Mouse (Mus musculus) olfactory bulb, adult 2 months (tissue): Measurements from ENCODE around the gene Hist1h3c. TPM values are rescaled to one million over a fixed set of nuclear protein-coding genes. Genes with fewer than 3 reads are reported as not detected.
"Not testable (repeated sequence)": the region's sequence is repeated elsewhere in the genome, so short reads cannot be mapped to it uniquely, and the experiment has no call there.

Experiments
- H3K27ac ChIP-seq: fragments of 200-500 bp; 2 replicates; pipeline ENCODE4 v1.5.1; 2012; ENCODE audit warnings: low read depth, low read length; ENCODE audit not compliant: insufficient read depth
- H3K4me1 ChIP-seq: fragments of 200-500 bp; 2 replicates; pipeline ENCODE4 v1.6.1; 2012; ENCODE audit warnings: low read length; ENCODE audit not compliant: control insufficient read depth, insufficient read depth
- H3K4me3 ChIP-seq: fragments of 200-500 bp; 2 replicates; pipeline ENCODE4 v1.5.1; 2012; ENCODE audit warnings: mild to moderate bottlenecking, low read depth, low read length, moderate library complexity; ENCODE audit not compliant: insufficient read depth
- CTCF ChIP-seq: fragments of 200-500 bp; IDR thresholded peaks from 2 replicates; pipeline ENCODE4 v1.5.1; 2012; ENCODE audit warnings: low read depth, mild to moderate bottlenecking, low read length, moderate library complexity; ENCODE audit not compliant: insufficient read depth
- POLR2A ChIP-seq: fragments of 200-500 bp; IDR thresholded peaks from 2 replicates; pipeline ENCODE4 v1.6.1; 2012; ENCODE audit warnings: mild to moderate bottlenecking, low read depth, low read length, moderate library complexity; ENCODE audit not compliant: insufficient read depth
- WGBS: fragments of 180-500 bp; shearing (Covaris S2); methylation state at CpG from one replicate; pipeline ENCODE4 v1.1.7; 2018; 5-methylcytosine and 5-hydroxymethylcytosine counted together
- polyA plus RNA-seq: library from polyadenylated mRNA; stranded (reverse); fragments of >200 nt; gene quantifications from 2 replicates; pipeline ENCODE4 v1.2.4, GENCODE M21; 2012; ENCODE audit warnings: low replicate concordance; ENCODE audit not compliant: missing spikeins, insufficient read depth, insufficient read length

Gene Hist1h3c
- polyA plus RNA-seq, 1 experiment, result not detected

- TF ChIP-seq POLR2A, result no peak
- TF ChIP-seq CTCF, result no peak
- Histone ChIP-seq H3K27ac (no peak overlapping the region), H3K4me3 (no peak overlapping the region), H3K4me1 (no peaks in the 10 kb centered on the region)
- WGBS, result 20% methylated on average over 8 of the region's 8 CpGs
Measured at GRCm38 (mm10) chr13:23732156-23732804, 13.1 kb downstream of the Hist1h3c start.

DNA sequence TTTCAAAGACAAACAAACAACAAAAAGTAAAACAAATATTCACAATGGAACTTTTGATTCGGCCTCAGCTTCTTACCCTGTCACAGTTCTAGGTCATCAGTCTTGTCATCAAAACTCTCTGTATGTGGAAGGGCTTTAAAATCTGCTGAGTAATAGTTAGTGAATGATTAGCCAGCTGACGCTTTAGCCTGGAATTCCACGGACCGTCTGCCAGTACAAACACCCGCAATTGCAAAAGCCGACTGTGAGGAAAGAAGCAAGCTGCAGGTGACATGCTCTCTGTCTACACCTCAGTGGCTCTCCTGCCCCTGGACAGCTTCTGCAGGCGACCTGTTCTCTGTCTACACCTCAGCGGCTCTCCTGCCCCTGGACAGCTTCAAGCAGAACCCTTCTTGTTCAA lies 14.9 kb downstream of the Hist1h3c start:
- TF ChIP-seq CTCF (no peak), POLR2A (no peak)
- H3K27ac ChIP-seq, result no peak overlapping the region
- WGBS, result 57% methylated on average over 8 of the region's 8 CpGs
- H3K4me1 ChIP-seq, result no peaks in the 10 kb centered on the region
- H3K4me3 ChIP-seq, result no peak overlapping the region

- WGBS, result 95% methylated on average over 5 of the region's 5 CpGs
Measured at GRCm38 (mm10) chr13:23729706-23730105, 15.7 kb downstream of the Hist1h3c start.

DNA sequence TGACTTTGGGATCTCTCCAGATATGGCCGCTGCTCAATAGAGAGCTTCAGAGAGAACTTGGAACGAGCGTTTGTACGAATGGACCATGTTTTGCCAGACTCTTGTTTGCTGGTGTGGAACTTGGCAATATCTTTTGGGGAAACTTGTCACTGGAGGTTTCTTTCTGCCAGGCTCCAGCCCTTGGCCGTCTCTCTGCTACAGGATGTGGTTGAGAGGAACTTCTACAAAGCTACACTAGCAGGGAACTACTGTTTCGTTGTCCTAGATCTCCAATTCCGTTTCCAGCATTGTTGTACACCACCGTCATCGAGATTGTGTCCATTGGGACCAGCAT lies 16.2 kb downstream of the Hist1h3c start:
- H3K4me1 ChIP-seq, result no peaks in the 10 kb centered on the region

More at GRCm38 (mm10) chr13:23729706-23730105, 15.7 kb downstream of the Hist1h3c start:
- Histone ChIP-seq H3K27ac (no peak overlapping the region), H3K4me1 (no peaks in the 10 kb centered on the region), H3K4me3 (no peak overlapping the region)
- TF ChIP-seq CTCF (no peak), POLR2A (no peak)

DNA sequence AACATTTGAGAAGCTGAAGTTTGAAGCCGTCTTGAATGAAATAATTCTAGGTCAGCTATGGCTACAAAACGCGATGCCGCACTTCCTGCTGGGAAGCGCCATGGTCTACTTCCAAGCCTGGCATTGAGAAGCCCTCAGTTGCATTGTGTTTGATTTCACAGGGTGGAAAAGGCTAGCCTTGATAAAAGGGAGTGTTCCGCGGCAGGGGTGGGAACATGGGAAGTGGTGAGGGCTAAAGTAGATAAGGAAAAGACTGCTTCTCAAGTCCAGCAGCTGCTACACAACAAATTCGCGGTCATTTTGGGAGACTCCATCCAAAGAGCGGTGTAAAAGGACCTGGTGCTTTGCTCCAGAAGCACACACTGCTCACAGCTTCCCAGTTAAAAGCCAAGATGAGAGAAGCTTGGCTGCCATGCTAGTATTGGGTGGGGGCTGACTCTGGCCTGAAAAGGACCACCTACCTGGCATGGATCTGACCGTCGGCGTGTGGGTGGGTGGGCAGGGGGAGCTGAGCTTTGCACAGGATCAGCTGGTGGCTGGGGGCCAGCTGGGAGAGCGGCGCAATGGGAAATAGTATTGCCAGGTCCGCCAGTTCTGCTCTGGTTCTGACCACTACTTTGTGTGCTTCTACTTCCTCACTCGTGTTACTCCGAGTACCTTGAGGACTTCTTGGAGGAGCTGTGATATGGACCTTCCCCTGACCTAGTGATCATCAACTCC lies 16.8 kb downstream of the Hist1h3c start:
- no peak for TF ChIP-seq POLR2A
- TF ChIP-seq CTCF, result no peak
- no peaks in the 10 kb centered on the region for H3K4me1 ChIP-seq
- WGBS, result 83% methylated on average over 18 of the region's 18 CpGs

More for the DNA sequence above, 16.2 kb downstream of the Hist1h3c start:
- TF ChIP-seq CTCF, result no peak
- no peak for TF ChIP-seq POLR2A
- WGBS, result 71% methylated on average over 9 of the region's 9 CpGs
- H3K4me3 ChIP-seq, result no peak overlapping the region
- no peak overlapping the region for H3K27ac ChIP-seq

GRCm38 (mm10) chr13:23725213-23725612 lies 20.2 kb downstream of the Hist1h3c start:
- 59% methylated on average over 1 of the region's 1 CpGs for WGBS
- H3K27ac ChIP-seq, result no peak overlapping the region
- TF ChIP-seq CTCF (no peak), POLR2A (no peak)
- H3K4me1 ChIP-seq, result no peaks in the 10 kb centered on the region
- H3K4me3 ChIP-seq, result no peak overlapping the region

More for the DNA sequence above, 16.8 kb downstream of the Hist1h3c start:
- Histone ChIP-seq H3K27ac (no peak overlapping the region), H3K4me3 (no peak overlapping the region)

DNA sequence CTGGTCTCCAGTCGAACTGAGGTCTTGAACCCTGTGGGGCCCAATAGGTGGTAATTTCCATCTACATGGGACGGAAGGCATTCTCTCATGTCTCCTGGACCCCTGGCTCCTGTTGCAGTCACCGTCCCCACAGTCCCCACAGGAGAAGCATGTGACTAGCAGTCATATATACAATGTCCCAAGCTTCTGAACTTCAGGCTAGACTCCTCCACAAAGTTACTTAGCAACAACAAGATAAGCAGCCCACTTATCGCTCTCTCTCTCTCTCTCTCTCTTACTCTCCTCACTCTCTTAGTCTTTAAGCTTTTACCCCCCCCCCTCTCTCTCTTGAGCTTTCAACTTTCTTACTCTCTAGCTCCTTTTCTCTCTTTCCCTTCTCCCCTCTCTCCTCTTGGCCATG lies 21.2 kb downstream of the Hist1h3c start:
- TF ChIP-seq POLR2A (no peak), CTCF (no peak)
- 89% methylated on average over 4 of the region's 4 CpGs for WGBS

DNA sequence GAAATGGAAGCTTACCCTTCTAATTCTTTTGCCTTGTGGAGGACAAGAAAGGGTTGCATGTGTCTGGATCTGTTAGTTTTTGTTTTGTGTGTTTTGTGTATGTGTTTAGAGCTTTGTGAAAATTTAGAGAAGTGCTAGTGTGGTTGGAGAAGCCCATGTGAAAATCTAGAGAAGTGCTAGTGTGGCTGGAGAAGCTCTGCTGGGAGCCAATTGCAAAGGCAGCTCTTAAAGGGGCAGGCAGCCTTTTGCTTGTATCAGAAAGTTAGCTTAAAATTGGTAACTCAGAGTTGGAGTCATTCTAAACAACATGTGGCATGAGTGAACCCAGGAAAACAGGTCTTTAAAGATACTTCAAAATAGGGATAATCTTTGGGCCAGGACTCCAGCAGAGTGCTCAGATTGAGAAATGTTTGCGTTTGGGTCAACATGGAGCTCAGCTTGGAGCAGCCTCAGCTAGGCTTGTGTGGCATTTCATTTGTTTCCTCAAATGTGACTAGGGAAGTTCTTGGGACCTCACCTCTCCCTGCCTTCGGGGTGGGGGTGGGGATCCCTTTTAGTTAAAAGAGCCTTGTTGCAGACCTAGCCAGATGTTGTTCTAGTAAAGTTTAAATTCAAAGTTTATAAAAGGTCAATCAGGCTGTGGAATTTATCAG lies 27.7 kb downstream of the Hist1h3c start:
- H3K27ac ChIP-seq, H3K4me3 ChIP-seq, H3K4me1 ChIP-seq: not testable (repeated sequence)
- WGBS, result 23% methylated on average over 2 of the region's 2 CpGs

More for the DNA sequence above, 21.2 kb downstream of the Hist1h3c start:
- Histone ChIP-seq H3K4me1 (no peaks in the 10 kb centered on the region), H3K4me3 (no peak overlapping the region), H3K27ac (no peak overlapping the region)

DNA sequence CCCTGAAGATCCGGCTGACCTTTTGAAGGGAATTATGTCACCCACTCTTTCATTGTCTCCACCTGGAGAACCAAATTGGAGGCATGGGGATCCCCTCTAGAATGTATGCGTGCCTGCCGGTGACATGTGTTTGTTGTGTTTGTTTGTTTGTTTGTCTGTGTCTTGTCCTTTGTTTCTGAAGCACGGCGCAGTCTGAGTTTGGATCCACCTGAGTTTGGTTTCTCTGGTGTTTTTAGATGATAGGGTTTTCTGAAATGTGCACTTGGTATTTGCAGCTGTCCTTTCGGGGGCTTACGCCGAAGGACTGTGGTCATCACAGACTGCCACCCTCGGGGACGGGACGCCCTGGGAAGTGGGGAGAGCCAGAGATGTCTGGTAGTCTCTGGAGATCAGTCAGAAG lies 28.2 kb downstream of the Hist1h3c start:
- WGBS, result 64% methylated on average over 11 of the region's 11 CpGs
- H3K4me3 ChIP-seq, result no peak overlapping the region
- no peak for TF ChIP-seq POLR2A
- no peak for TF ChIP-seq CTCF
- no peak overlapping the region for H3K27ac ChIP-seq
- no peaks in the 10 kb centered on the region for H3K4me1 ChIP-seq
